Mouse (Mus musculus): ENCODE data around the gene Pklr.

- TF ChIP-seq UBTF (IDR thresholded peaks at IDR 0.05; ENCODE audit: borderline replicate concordance, insufficient read depth, low read depth, low read length) (no peak), EP300 (IDR thresholded peaks at IDR 0.05; ENCODE audit: low read depth in 1 of 2, low read length in 2 of 2) (no peak), MAFK (IDR thresholded peaks at IDR 0.05; ENCODE audit: borderline replicate concordance, low read depth, low read length) (no peak), POLR2AphosphoS5 (IDR thresholded peaks at IDR 0.05; ENCODE audit: borderline replicate concordance, low read depth, low read length) (no peak), POLR2A (IDR thresholded peaks at IDR 0.05; ENCODE audit: control insufficient read depth in 1 of 2, insufficient read depth in 1 of 2, low read depth in 1 of 2, low read length in 2 of 2, poor library complexity in 1 of 2) (no peak), CTCF (IDR thresholded peaks at IDR 0.05 in 2 of 3, conservative IDR thresholded peaks at IDR 0.05 in 1 of 3; ENCODE audit: control insufficient read depth in 1 of 3, insufficient read depth in 1 of 3, low read depth in 2 of 3, low read length in 3 of 3, poor library complexity in 1 of 3, severe bottlenecking in 1 of 3) (peak; percentile 68 to 84 (median 81)), KAT2A (conservative IDR thresholded peaks at IDR 0.05; ENCODE audit: low read depth, low read length) (no peak), ZNF384 (IDR thresholded peaks at IDR 0.05; ENCODE audit: low read depth, low read length) (no peak; the same call in 1 of the 2 replicates), USF1 (IDR thresholded peaks at IDR 0.05; ENCODE audit: low read depth, low read length) (no peak)
These were observed 20.4 kb upstream of the Pklr start for GRCm38 (mm10) chr3:89115522-89115921.

Measured in MEL (cell line).